Mouse (Mus musculus) spleen, adult 2 months (tissue): Measurements from ENCODE around the gene Birc2. TPM values are rescaled to one million over a fixed set of nuclear protein-coding genes. Genes with fewer than 3 reads are reported as not detected.

Experiments used
- DNase-seq, 2 experiments: peaks; one replicate each; pipeline versions ENCODE4 v3.0.0 to v3.0.0-alpha.2; 2012 to 2021; ENCODE audit warnings: low spot score in 2 of 2, low read depth in 1 of 2
- H3K27ac ChIP-seq: fragments of 200-500 bp; 2 replicates; pipeline ENCODE4 v1.5.1; 2012; ENCODE audit warnings: low read length, inconsistent platforms; ENCODE audit not compliant: insufficient read depth
- H3K27me3 ChIP-seq: fragments of 200-500 bp; 2 replicates; pipeline ENCODE4 v1.6.1; 2012; ENCODE audit warnings: mild to moderate bottlenecking, moderate library complexity, low read length, inconsistent platforms; ENCODE audit not compliant: control insufficient read depth, insufficient read depth
- H3K36me3 ChIP-seq: fragments of 200-500 bp; 2 replicates; pipeline ENCODE4 v1.6.1; 2012; ENCODE audit warnings: mild to moderate bottlenecking, low read length, inconsistent platforms; ENCODE audit not compliant: control insufficient read depth, insufficient read depth
- H3K4me1 ChIP-seq: fragments of 200-500 bp; 2 replicates; pipeline ENCODE4 v1.6.1; 2011; ENCODE audit warnings: inconsistent platforms; ENCODE audit not compliant: control insufficient read depth, insufficient read depth, insufficient read length
- H3K4me3 ChIP-seq: fragments of 200-500 bp; 2 replicates; pipeline ENCODE4 v1.5.1; 2011; ENCODE audit warnings: mild to moderate bottlenecking, inconsistent platforms; ENCODE audit not compliant: insufficient read depth, insufficient read length; ENCODE audit errors: extremely low read depth
- CTCF ChIP-seq: fragments of 200-500 bp; IDR thresholded peaks from 2 replicates; pipeline ENCODE4 v1.5.1; 2011; ENCODE audit warnings: mild to moderate bottlenecking, inconsistent platforms; ENCODE audit not compliant: insufficient read depth, insufficient read length, insufficient replicate concordance; ENCODE audit errors: extremely low read depth
- POLR2A ChIP-seq: fragments of 200-500 bp; IDR thresholded peaks from 2 replicates; pipeline ENCODE4 v1.6.1; 2011; ENCODE audit warnings: low read depth, low read length, inconsistent platforms
- WGBS: fragments of 180-500 bp; shearing (Covaris S2); methylation state at CpG from one replicate; pipeline ENCODE4 v1.1.7; 2018; 5-methylcytosine and 5-hydroxymethylcytosine counted together
- polyA plus RNA-seq: library from polyadenylated mRNA; depleted of rRNA; stranded (reverse); fragments of >200 nt; gene quantifications from 2 replicates; pipeline ENCODE4 v1.2.3, GENCODE M21; 2012; rRNA removed

The Birc2 gene
- polyA plus RNA-seq = 16.4 and 17.7 TPM in 2 replicates

DNA sequence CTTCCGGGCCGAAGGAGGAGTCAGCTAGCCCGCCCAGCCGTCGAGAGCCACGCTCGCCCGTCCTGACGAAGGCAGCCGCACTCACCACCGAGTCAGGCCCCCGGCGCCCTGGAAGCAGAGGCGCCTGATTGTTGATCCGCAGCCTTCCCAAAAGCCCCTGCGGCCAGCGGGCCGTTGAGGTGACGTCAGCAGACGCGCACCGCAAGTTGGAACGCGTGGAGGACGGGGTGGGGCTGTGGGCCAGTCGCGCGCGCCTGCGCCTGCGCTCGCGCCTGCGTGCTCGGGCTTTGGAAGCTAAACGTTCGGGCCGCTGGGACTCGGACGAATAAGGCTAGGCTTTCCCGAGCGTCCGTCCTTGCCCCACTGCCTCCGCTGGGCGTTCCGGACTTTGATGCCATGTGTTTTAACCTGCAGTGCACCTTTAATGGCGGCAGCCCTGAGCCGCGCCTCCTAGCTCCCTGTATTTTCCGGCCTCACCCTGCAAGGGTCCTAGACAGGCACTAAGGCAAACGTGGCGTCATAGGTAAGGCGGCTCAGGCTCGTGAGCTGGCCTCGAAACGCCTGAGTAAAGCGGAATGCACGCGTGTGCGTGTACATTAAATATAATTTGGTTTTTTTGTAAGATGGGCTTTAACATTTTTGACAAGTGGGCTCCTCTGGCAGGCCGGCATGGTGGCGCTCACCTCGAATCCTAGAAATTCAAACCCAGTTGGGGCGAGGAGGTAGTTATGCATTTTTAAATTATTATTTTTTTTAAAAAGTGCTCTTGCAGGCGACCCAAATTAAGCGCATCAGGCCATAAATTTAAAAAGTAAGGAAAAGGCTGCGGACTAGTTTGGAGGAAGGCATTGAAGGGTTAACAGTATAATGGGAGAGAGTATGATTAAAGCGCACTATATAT lies at the start of gene Birc2:
TSS of gene Birc2 (minus strand) at position 160 of the 901 bp plus-strand sequence.
- Histone ChIP-seq H3K27me3 (no peaks in the 10 kb centered on the region), H3K36me3 (peaks cover 7% of the 10 kb centered on the region), H3K4me3 (peak within 1 kb of the TSS; percentile 76), H3K27ac (peak within 1 kb of the TSS; percentile 95), H3K4me1 (peaks cover 2% of the 10 kb centered on the region; the same call in 1 of the 2 replicates)
- peak; percentile 92 to 94 for DNase-seq
- WGBS = under 1% methylated on average over 68 of the region's 68 CpGs
- peak; percentile 54 for TF ChIP-seq POLR2A
- TF ChIP-seq CTCF = no peak

- Histone ChIP-seq H3K4me1 (no peaks in the 10 kb centered on the region), H3K36me3 (no peaks in the 10 kb centered on the region), H3K4me3 (no peak overlapping the region), H3K27ac (no peak overlapping the region), H3K27me3 (no peaks in the 10 kb centered on the region)
- over 99% methylated on average over 3 of the region's 3 CpGs for WGBS
- DNase-seq = no peak
- TF ChIP-seq CTCF (no peak), POLR2A (no peak)
Observed at GRCm38 (mm10) chr9:7884346-7884745, 47.5 kb upstream of the Birc2 start.

DNA sequence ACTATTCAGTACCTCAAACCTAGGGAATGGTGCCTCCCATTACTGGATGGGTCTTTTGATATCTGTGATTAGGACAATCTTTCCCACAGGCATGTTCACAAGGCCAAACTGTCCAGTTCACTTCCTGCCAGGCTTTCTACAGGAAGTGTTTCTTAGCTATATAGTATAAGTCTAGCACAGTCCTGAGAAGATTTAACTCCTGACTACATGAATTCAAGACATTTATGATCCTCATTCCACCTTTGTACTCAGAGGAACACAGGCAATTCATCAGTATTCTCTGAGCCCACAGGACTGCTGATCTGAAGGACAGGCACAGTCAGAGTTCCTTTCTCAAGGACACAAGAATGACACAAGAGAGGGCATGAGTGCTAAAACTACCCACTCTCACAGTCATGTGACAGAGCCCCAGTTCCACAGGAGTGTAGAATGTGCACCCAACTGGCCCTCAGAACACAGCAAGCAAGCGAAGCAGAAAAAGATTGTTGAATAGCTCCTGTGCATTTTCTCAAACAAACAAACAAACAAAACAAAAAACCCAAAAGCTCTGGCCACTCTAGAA lies 45.5 kb upstream of the Birc2 start:
- peaks cover 4% of the 10 kb centered on the region; the same call in 1 of the 2 replicates for H3K4me1 ChIP-seq
- H3K4me3 ChIP-seq = no peak overlapping the region
- no peaks in the 10 kb centered on the region for H3K36me3 ChIP-seq
- H3K27me3 ChIP-seq = no peaks in the 10 kb centered on the region
- TF ChIP-seq POLR2A (no peak), CTCF (no peak)
- WGBS = 83% methylated on average over 1 of the region's 1 CpGs
- DNase-seq = no peak
- H3K27ac ChIP-seq = no peak overlapping the region

- peak in 1 of 2 experiments; percentile 11 for DNase-seq
- H3K4me3 ChIP-seq = peak overlapping the region; percentile 18; the same call in 1 of the 2 replicates
Observed at GRCm38 (mm10) chr9:7873511-7874211, 36.8 kb upstream of the Birc2 start.

DNA sequence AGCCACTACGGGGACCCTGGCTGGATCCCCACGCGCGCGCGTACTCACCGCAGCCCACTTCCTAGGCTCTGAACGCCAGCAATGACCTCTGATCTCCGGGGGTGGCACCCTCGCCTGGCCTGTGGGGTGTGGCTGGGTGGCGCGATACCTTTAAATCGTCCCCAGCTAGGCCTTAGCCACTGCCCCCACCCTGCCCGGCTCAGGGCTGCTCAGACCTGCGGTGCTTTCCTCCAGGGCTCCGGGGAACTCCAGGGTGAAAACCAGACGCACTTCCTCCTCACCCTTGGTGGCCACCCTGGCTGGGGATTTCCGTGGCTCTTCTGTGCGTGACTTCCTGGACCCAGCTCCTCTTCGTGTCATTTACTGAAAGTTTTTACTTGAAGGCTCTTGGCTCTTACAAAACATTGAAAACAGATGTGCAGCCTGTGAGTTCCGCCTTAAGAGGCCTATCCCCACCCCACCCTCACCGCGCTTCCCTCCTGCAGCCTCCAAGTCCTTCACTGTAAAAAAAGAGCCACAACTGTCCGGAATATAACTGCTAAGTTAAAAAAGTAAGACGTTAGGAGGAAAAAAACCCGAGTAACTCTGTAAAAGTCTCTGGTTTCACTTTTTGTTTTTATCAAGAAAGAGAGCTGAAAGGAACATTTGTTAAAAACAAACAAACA lies 36.0 kb upstream of the Birc2 start, which contains the start of gene Birc3:
TSS of gene Birc3 (minus strand) at position 412 of the 665 bp plus-strand sequence.
- peak within 1 kb of the TSS; percentile 74 for H3K4me3 ChIP-seq
- peaks cover 6% of the 10 kb centered on the region; the same call in 1 of the 2 replicates for H3K4me1 ChIP-seq
- H3K36me3 ChIP-seq = peaks cover under 1% of the 10 kb centered on the region; the same call in 1 of the 2 replicates
- WGBS = under 1% methylated on average over 26 of the region's 26 CpGs
- DNase-seq = peak; percentile 93 to 96
- H3K27me3 ChIP-seq = no peaks in the 10 kb centered on the region
- TF ChIP-seq CTCF (no peak; the same call in 1 of the 2 replicates), POLR2A (peak; percentile 74)
- H3K27ac ChIP-seq = peak within 1 kb of the TSS; percentile 92

More at GRCm38 (mm10) chr9:7873511-7874211, 36.8 kb upstream of the Birc2 start:
- 72% methylated on average over 8 of the region's 8 CpGs for WGBS
- TF ChIP-seq POLR2A = no peak
- no peak for TF ChIP-seq CTCF
- Histone ChIP-seq H3K36me3 (no peaks in the 10 kb centered on the region), H3K27ac (peak overlapping the region; percentile 92), H3K4me1 (peaks cover 9% of the 10 kb centered on the region; the same call in 1 of the 2 replicates), H3K27me3 (no peaks in the 10 kb centered on the region)

DNA sequence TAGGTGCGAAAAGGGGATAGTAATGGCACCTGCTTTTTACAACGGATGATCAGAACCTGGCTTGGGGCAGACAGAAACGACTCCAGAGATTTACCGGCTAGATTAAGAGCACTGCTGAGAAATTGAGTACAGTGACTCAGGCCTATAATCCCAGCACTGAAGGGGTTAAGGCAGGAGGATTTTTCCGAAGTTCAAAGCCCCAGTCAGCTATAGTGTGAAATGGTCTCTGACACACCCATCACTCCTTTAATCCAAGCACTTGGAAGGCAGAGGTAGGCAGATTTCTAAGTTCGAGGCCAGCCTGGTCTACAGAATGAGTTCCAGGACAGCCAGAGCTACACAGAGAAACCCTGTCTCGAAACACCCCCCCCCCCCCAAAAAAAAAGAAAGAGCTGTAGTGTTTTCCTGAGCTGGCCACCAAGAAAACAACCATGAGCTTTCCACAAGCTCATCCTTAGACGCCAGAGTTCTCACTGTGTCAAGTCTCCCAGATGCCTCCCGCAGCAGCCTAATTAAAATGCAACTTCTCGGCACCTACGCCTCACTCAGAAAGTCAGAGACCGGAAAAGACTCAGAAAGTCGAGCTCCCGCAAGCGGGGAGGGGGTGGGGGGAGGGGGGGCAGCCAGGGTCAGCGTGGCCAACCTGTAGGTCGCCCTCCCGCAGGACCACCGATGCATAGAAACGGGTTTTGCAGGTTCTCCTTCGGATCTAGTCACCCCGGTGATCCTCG lies 35.3 kb upstream of the Birc2 start:
- TF ChIP-seq CTCF (no peak), POLR2A (no peak)
- H3K4me3 ChIP-seq = peak overlapping the region; percentile 74
- H3K27ac ChIP-seq = peak overlapping the region; percentile 92
- no peak for DNase-seq
- WGBS = 10% methylated on average over 23 of the region's 23 CpGs
- H3K36me3 ChIP-seq = peaks cover 6% of the 10 kb centered on the region
- H3K27me3 ChIP-seq = no peaks in the 10 kb centered on the region
- H3K4me1 ChIP-seq = peaks cover 13% of the 10 kb centered on the region; the same call in 1 of the 2 replicates
